Mouse (Mus musculus): ENCODE results near the gene Prox2. TPM values are rescaled to one million over a fixed set of nuclear protein-coding genes. Genes with fewer than 3 reads are reported as not detected.

Prox2 gene
- total RNA-seq (2023) = 1 to 10 TPM; 3.3 to 4.6 TPM

GRCm38 (mm10) chr12:85110698-85111592 is at the start of gene Prox2, which contains the start of gene Dlst:
Gene Prox2 (minus strand): TSS chr12:85110759.
Gene Dlst (plus strand): TSS chr12:85110833.

GRCm38 (mm10) chr12:85151002-85151774 is 40.6 kb upstream of the Prox2 start, which contains the start of gene Rps6kl1:
Gene Rps6kl1 (minus strand): TSS chr12:85151264.

Other genes with a start within 250 kb of the Prox2 start
- gene Ltbp2, start 234.2 kb downstream of the Prox2 start, total RNA-seq (2023) = under 1 TPM in 1 of 2 experiments, not detected in 1; 0.61 TPM
- gene Fcf1, start 139.9 kb downstream of the Prox2 start, total RNA-seq (2023) = 10 to 100 TPM; 90.8 to 93.9 TPM
- 10 to 100 TPM; 45.3 to 48.2 TPM for gene Arel1, start 139.9 kb downstream of the Prox2 start, total RNA-seq (2023)
- gene Ylpm1, start 114.4 kb downstream of the Prox2 start, total RNA-seq (2023) = 10 to 100 TPM; 95.6 to 95.7 TPM
- gene Dlst, start 74 bp upstream of the Prox2 start, total RNA-seq (2023) = 100 to 1,000 TPM; 196 to 206 TPM
- gene Rps6kl1, start 40.5 kb upstream of the Prox2 start, total RNA-seq (2023) = 1 to 10 TPM; 4.9 to 5.9 TPM
- not detected for gene Pgf, start 67.0 kb upstream of the Prox2 start, total RNA-seq (2023)
- 10 to 100 TPM; 89.9 to 95.4 TPM for gene Eif2b2, start 108.7 kb upstream of the Prox2 start, total RNA-seq (2023)
- 10 to 100 TPM; 19.2 to 20.7 TPM for gene Mlh3, start 159.8 kb upstream of the Prox2 start, total RNA-seq (2023)
- 10 to 100 TPM; 24.4 to 30.1 TPM for gene Acyp1, start 177.7 kb upstream of the Prox2 start, total RNA-seq (2023)
- not detected for gene Zc2hc1c, start 177.8 kb upstream of the Prox2 start, total RNA-seq (2023)
- 10 to 100 TPM; 51.6 to 57.0 TPM for gene Nek9, start 228.6 kb upstream of the Prox2 start, total RNA-seq (2023)